Mouse (Mus musculus) E14TG2a.4 (cell line): ENCODE measurements at regions not wholly inside any gene's neighbourhood (a gene's known extent, or its start where the extent isn't known, plus 50 kb on each side); places are given as distances from the start of the nearest gene placed in this dataset.

ENCODE experiments used
- H3K27me3 ChIP-seq: 2 replicates; pipeline ENCODE4 v1.6.1; 2014; ENCODE audit warnings: low read length, control low read depth; ENCODE audit not compliant: insufficient read depth
- H3K36me3 ChIP-seq: 2 replicates; pipeline ENCODE4 v1.6.1; 2014; ENCODE audit warnings: low read length, control low read depth; ENCODE audit not compliant: insufficient read depth
- H3K4me1 ChIP-seq: replicated peaks from 2 replicates; pipeline ENCODE4 v1.6.1; 2014; ENCODE audit warnings: low read depth, low read length, control low read depth
- H3K4me3 ChIP-seq: replicated peaks from 2 replicates; pipeline ENCODE4 v1.5.1; 2014; ENCODE audit warnings: mild to moderate bottlenecking, low read length
- H3K9me3 ChIP-seq: 2 replicates; pipeline ENCODE4 v1.6.1; 2014; ENCODE audit warnings: low read length, control low read depth
- CTCF ChIP-seq: conservative IDR thresholded peaks from 2 replicates; pipeline ENCODE4 v1.5.1; 2014; ENCODE audit warnings: low read length
- NANOG ChIP-seq: IDR thresholded peaks from 2 replicates; pipeline ENCODE4 v1.6.1; 2014; ENCODE audit warnings: borderline replicate concordance, low read length, mixed read lengths
- POU5F1 ChIP-seq: IDR thresholded peaks from 2 replicates; pipeline ENCODE4 v1.6.1; 2014; ENCODE audit warnings: low read length, borderline replicate concordance

- 0 out of 2 replicates have a peak, but pooled peaks cover 4% of the 10 kb centered on the region for H3K27me3 ChIP-seq
- no peak overlapping the region for H3K4me3 ChIP-seq
- no peak for TF ChIP-seq POU5F1
- TF ChIP-seq CTCF = no peak
- TF ChIP-seq NANOG = no peak
- H3K36me3 ChIP-seq = no peaks in the 10 kb centered on the region
- H3K4me1 ChIP-seq = no peaks in the 10 kb centered on the region
- H3K9me3 ChIP-seq = no peaks in the 10 kb centered on the region
Measured at GRCm38 (mm10) chr10:14213536-14213935, 247.7 kb downstream of the Hivep2 start.

GRCm38 (mm10) chr10:14211926-14212325, 246.1 kb downstream of the Hivep2 start:
- Histone ChIP-seq H3K9me3 (no peaks in the 10 kb centered on the region), H3K36me3 (no peaks in the 10 kb centered on the region), H3K27me3 (0 out of 2 replicates have a peak, but pooled peaks cover 4% of the 10 kb centered on the region), H3K4me1 (no peaks in the 10 kb centered on the region), H3K4me3 (no peak overlapping the region)
- no peak for TF ChIP-seq NANOG
- TF ChIP-seq POU5F1 = no peak

- TF ChIP-seq POU5F1 (no peak), NANOG (no peak), CTCF (no peak)
- Histone ChIP-seq H3K36me3 (no peaks in the 10 kb centered on the region), H3K27me3 (0 out of 2 replicates have a peak, but pooled peaks cover 4% of the 10 kb centered on the region), H3K4me1 (no peaks in the 10 kb centered on the region), H3K4me3 (no peak overlapping the region), H3K9me3 (no peaks in the 10 kb centered on the region)
Measured at GRCm38 (mm10) chr10:14211481-14211880, 245.6 kb downstream of the Hivep2 start.

GRCm38 (mm10) chr10:14210445-14210844, 244.6 kb downstream of the Hivep2 start:
- Histone ChIP-seq H3K4me3 (no peak overlapping the region), H3K9me3 (no peaks in the 10 kb centered on the region), H3K36me3 (no peaks in the 10 kb centered on the region), H3K4me1 (no peaks in the 10 kb centered on the region), H3K27me3 (0 out of 2 replicates have a peak, but pooled peaks cover 4% of the 10 kb centered on the region)
- TF ChIP-seq CTCF (no peak), POU5F1 (no peak), NANOG (no peak)

GRCm38 (mm10) chr10:14210045-14210444, 244.2 kb downstream of the Hivep2 start:
- H3K27me3 ChIP-seq = 0 out of 2 replicates have a peak, but pooled peaks cover 4% of the 10 kb centered on the region
- H3K4me3 ChIP-seq = no peak overlapping the region
- TF ChIP-seq NANOG = no peak
- TF ChIP-seq CTCF = no peak
- TF ChIP-seq POU5F1 = no peak
- no peaks in the 10 kb centered on the region for H3K9me3 ChIP-seq
- no peaks in the 10 kb centered on the region for H3K4me1 ChIP-seq
- H3K36me3 ChIP-seq = no peaks in the 10 kb centered on the region

GRCm38 (mm10) chr10:14208206-14208605, 242.3 kb downstream of the Hivep2 start:
- no peaks in the 10 kb centered on the region for H3K36me3 ChIP-seq
- H3K4me3 ChIP-seq = no peak overlapping the region
- H3K9me3 ChIP-seq = no peaks in the 10 kb centered on the region
- no peaks in the 10 kb centered on the region for H3K4me1 ChIP-seq
- H3K27me3 ChIP-seq = 0 out of 2 replicates have a peak, but pooled peaks cover 4% of the 10 kb centered on the region
- TF ChIP-seq CTCF (no peak), POU5F1 (no peak), NANOG (no peak)

GRCm38 (mm10) chr10:14207616-14208015, 241.7 kb downstream of the Hivep2 start:
- H3K4me1 ChIP-seq = no peaks in the 10 kb centered on the region
- H3K36me3 ChIP-seq = no peaks in the 10 kb centered on the region
- no peaks in the 10 kb centered on the region for H3K9me3 ChIP-seq
- H3K27me3 ChIP-seq = 0 out of 2 replicates have a peak, but pooled peaks cover 4% of the 10 kb centered on the region
- H3K4me3 ChIP-seq = no peak overlapping the region
- TF ChIP-seq POU5F1 = no peak
- no peak for TF ChIP-seq CTCF
- TF ChIP-seq NANOG = no peak

- Histone ChIP-seq H3K4me1 (no peaks in the 10 kb centered on the region), H3K9me3 (no peaks in the 10 kb centered on the region), H3K27me3 (0 out of 2 replicates have a peak, but pooled peaks cover 4% of the 10 kb centered on the region), H3K4me3 (no peak overlapping the region), H3K36me3 (no peaks in the 10 kb centered on the region)
- TF ChIP-seq POU5F1 (no peak), NANOG (no peak), CTCF (no peak)
Measured at GRCm38 (mm10) chr10:14207051-14207570, 241.2 kb downstream of the Hivep2 start.
